Mouse (Mus musculus) layer of hippocampus, adult 9-11 months (tissue): ENCODE data around the gene Cdh23.

Experiments used
- DNase-seq: peaks from one replicate; pipeline ENCODE4 v3.0.0; 2022

Gene Cdh23

DNA sequence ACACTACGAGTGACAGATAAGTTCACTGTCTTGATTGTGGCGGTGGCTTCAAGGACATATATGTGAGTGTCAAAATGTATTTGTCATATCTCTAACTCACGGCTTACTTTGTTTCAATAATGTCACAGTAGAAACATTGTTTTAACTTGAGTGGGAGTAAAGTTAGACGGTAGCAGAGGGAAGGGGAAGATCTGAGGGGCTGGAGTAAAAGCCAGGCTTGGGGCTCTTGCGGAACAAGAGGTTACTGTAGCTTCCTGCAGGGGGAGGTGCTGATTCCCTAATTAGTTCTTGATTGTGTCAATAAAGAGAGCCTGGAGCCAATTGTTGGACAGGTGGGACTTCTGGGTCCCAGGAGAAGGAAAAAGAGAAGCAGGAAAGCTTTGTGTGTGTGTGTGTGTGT is 70.2 kb downstream of the Cdh23 start:
- DNase-seq: no peak

DNA sequence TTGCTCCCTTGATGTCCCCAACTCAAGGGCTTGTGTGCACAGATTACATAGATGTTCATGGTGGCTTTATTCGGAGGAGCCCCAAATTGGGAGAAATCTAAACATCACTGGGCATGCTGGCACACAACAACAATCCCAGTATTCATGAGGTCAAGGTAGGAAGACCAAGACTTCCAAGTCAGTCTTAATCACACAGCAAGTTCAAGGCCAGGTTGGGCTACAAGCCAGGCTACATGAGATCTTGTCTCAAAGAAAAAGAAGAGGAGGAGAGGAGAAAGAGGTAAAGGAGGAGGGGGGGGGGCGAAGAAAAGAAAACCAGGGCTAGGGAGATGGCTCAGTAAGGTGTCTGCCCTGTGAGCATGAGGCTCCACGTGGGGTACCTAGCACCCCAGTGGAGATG is 70.8 kb downstream of the Cdh23 start:
- DNase-seq: no peak

DNA sequence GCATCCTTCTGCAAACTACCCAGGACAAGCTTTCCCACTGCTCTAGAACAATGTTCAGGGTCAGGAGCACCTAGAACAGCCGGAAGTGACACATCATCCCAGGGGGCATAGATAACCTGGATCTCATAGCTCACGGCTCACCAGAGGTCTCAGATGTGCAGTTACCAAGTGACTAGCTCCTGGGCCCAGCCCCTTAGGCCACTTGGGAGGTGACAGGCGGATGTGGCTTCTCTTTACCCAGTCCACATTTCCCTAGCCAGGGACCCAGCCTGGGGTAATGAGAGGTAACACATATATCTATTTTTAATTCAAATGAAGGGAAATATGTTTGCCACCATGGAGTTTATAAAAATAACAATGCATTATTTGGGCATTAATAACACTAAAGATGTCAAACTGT is 71.3 kb downstream of the Cdh23 start:
- DNase-seq: no peak

DNA sequence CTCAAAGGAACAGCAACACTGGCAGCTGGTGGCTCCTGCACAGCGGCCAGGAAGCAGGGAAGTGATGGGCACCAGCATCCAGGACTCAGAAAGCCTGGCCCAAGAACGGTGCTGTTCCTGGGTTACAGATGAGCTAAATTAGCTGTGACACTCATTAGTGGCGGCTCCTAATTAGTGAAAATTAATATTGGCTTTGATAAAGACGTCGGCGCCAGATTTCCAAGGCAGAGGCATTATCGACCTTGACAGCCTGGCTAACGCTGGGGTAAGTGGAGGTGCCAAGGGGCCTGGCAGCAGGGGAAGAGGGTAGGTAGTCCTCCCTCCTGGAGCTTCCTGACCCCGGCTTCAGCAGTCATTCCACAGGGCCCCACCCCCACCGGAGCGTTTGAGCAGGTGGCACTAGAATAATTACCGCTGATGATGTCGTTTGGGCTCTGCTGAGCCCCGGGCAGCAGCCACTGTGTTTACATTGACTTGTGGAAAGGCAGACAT is 72.0 kb downstream of the Cdh23 start:
- DNase-seq: no peak

DNA sequence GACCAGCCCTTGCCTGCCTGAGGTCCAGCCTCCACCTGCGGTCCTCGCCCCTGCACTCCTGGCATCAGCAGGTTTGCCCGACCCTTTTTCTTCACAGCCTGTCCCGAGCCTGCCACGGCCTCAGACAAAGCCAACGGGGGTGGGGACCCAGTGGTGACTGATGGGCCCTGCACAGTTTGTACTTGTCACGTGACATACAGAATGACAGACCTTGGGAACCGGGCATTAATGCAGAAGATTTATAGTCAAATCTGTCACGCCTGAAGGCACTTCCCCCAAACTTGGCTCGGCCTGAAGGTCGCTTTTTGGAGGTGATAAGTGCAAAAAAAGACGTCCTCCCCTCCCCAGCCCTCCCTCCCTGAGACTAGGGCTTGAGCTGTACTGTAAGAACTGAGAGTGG is 73.5 kb downstream of the Cdh23 start:
- no peak for DNase-seq

DNA sequence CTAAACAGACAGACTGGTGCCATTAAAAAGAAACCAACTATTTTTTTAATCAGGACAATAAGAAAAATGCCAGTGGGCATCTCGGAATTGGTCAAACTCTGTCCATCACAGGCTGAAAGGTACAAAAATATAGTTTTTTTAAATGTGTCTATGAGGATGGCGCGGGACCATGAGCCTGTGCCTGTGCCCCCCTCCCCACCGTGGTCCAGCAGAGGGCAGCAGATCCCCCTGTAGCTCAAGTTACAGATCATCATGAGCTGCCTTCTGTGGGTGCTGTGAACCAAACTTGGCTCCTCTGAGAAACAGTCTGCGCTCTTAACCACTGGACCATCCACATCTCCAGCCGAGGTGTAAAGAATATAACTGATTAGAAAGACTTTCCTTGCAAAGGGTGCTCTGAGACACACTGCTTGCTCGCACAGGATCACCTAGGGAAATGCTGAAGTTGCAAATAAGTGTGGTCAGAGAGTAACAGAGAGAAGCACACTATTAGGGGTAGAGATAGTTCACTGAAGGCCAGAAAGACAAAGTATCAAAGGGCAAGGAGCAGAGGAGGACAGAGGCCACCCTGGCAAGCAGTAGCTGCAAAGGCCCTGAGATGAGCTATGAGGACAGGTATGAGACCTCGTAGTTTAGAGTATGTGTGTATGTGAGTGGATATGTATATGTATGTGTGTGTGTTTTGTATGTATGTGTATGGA is 74.7 kb downstream of the Cdh23 start:
- no peak for DNase-seq

DNA sequence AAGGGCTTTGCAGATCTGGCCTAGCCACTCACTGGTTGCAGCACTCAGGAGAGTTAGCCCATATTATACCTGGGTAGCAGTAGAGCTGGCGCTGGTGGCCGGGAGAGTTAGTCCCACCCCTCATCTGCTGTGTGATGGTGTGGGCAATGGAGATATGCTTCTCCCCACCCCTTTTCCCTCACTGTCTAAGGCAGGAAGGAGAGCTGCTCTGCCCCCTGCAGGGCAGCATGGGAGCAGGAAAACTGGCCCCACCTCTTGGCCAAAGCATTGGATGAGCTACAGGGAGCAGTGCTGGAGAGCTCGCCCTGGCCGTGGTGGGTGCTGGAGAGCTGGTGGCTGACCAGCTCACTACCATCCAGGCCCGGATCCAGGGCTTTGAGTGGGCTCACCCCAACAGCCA is 80.4 kb downstream of the Cdh23 start:
- DNase-seq: no peak

DNA sequence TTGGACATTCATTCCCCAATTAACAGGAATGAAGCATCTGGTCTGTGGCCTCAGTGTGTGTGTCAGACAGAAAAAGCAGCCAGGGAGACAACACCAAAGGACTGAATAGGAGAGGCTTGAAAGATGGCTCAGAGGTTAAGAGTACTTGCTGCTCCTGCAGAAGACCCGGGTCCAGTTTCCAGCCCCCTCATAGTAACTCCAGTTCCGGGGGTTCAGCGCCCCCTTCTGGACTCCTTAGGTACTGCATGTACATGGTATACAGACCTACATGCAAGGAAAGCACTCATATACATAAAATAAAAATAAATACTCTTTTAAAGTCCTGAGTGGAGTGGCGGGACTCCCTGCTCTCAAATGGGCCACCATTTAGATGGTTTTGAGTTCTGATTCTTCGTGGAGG is 83.4 kb downstream of the Cdh23 start:
- DNase-seq: no peak

DNA sequence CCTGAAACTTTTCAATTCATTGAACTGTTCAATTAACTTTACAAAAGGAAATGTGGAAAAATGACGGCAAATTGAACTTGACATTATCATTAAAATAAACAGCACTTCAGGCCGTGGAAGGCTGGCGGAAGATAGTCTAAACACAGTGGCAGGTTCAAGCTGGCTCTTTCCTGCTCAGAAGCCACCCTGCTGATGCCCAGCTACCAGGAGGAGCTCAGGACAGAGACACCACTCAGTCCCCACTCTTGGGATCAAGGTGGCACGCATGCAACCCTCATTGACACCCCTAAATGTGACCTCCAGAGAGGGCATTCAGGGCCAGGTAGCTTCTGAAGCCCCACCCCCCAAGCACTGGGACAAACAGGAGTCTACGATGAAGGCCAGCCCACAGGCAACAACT is 89.1 kb downstream of the Cdh23 start:
- DNase-seq: no peak

DNA sequence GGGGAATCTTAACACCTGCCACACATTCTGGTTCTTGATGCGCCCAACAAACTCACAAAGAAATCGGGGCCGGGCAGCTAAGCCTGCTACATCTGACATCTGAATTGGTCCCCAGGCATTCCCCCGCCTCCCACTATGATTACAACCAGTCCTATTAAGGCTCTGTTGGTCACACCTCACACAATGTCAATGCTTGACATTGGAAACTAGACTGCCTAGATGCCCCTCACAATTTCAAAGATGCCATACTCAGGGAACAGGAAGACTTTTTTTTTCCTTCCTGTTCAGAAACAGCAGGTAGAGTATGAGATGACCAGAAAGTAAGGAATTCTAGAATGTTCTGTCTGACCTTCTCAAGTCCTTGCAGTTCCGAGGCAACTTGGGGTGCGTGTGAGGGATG is 89.6 kb downstream of the Cdh23 start:
- no peak for DNase-seq

DNA sequence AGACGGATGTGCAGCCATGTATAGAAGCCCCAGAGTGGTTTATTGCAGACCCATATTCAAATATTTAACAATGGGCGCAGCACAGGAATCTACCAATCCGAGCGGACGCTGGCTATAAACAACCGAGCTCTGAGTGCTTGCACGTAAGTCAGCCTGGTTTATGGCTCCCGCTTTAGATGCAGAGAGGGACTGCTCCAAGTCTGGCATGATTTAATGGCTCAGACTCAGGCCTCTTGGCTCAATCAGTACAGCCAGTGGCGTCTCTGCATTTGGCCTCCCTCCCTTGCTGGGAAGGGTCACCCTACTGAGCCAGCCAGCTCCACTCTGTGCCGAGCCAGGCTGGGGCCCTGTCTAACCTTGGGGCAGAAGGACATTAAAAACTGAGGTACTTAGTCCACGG is 94.1 kb downstream of the Cdh23 start:
- no peak for DNase-seq

DNA sequence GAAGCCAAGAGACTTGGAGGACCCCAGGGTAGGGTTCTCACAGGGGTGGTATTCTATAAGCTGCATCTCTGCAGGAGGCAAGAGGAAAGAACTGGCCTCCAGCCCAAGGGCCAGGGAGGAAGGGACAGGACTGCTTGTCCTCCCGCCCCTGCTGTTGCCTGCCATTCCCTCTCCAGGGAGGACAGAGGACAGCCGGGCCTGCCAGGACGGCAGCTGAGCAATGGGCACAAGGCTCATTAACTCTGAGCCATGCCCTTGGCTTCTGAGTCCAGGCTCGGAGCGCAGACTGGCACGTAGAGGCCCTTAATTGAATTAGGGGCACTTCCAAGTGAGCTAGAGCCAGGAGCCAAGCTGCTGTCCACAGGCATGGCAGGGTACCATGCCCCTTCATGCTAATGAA is 101.1 kb downstream of the Cdh23 start:
- no peak for DNase-seq

DNA sequence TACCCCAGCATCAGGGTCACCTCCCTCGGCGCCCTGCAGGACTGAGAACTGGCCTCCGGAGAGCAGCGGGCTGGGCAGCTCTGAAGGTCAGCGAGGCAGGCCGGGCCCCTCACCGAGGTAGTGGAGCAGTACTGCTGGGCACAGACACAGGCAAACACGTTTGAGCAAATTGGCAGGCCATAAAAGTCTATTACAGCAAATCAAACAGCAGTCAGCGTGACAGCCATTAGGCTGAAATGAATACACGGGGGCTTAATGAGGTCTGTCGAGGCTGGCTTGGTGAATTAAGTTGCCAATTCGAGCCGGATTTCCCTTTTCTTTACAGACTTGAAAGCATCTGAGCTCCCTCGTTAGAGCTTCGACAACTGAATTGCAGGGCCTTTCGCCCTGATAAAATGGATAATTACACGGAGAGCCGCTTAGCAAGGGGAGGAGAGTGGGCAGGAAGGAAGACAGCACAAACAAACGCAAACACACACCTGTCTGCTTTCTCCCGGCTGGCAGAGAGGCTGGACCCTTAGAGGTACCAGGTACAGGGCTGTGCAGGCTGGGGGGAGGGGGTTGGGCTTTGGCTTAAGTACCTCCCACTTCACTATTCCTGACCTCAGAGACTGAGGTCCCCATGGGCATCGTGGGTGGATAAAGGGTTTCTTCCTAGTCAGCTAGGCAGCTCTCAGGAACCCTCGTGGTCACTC is 103.3 kb downstream of the Cdh23 start:
- no peak for DNase-seq

DNA sequence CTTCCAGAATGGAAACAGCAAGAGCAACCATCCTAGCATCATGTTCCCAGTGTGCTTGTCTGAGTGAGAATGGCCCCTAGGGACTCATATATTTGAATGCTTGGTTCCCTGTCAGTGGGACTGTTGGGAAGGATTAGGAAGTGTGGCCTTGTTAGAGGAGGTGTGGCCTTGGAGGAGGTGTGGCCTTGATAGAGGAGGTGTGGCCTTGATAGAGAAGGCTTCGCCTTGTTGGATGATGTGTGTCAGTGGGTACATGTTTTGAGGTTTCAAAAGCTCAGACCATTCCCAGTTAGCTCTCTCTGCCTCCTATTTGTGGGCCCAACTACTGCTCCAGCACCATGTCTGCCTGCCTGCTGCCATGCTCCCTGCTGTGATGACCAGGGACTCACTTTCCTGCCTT is 105.0 kb downstream of the Cdh23 start:
- DNase-seq: no peak

DNA sequence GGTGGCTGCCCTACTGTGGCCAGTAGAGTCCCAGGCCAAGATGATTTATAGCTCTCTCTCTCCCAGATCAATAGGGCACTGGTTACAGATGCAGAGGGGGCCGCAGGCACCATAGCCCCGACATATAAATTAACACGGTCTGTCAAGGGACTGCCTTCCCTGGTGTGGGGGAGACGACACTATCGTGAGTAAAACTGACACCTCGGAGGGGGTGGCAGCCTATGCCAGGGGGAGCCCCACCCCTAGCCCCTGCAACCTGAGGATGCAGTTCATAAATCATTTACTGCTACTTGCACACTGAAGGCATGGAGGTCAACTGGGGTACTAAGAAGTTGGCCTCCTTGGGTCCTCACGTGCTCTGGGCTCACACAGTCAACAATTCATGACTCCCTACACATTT is 106.0 kb downstream of the Cdh23 start:
- DNase-seq: no peak

DNA sequence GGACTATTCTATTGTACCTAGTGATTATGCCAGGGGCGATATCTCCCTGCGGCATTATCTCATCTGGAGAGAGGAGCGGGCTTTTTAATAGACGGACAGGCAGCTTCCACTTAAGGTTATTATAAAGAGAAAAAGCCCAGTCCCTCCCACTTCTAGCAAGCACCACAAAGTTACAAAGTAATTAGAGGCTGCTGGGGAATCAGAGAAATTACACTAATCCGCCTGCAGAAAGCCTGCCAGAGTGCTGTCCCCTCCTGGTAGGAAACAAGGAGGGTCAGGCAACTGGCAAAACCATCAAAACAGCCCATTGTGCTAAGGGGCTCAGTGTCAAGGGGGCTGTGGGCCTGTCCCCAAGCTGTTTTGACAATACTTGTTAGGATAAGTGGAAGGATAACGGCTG is 110.6 kb downstream of the Cdh23 start:
- no peak for DNase-seq

DNA sequence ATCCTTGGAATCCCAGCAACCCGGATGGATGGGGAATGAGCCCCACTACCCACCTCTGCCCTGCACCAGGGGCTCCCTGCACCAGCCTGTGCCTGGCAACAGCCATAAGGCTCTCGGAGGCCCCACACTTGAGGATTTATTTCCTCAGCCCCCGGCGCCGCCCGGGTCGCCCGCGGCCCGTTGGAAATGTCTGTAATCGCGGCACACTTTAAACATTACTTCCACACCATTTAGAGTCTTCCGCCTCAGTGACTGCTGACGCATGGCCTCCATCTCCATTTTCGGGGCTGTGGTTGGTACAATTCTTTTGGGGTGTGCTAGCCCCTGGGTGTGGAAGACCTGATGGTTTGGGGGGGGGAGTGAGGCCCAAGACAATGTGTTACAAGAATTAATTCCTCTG is 113.3 kb downstream of the Cdh23 start:
- no peak for DNase-seq

DNA sequence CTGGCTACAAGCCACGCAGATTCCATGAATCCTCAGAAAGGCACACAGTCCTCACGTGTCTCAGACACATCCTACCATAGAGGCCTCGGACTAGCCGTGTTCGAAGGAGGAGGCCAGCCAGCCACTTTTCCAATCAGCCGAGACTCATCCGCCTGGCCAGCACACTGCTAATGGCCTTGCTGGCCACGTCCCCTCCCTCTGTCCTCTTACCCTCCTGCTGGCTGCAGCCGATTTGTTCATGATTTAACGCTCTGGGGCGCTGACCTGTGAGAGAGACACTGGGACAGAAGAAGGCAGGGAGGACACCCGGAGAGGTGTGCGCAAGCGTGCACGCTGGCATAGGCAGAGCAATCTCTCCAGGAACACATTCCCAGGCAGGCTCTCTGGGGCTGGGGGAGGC is 115.6 kb downstream of the Cdh23 start:
- DNase-seq: no peak

DNA sequence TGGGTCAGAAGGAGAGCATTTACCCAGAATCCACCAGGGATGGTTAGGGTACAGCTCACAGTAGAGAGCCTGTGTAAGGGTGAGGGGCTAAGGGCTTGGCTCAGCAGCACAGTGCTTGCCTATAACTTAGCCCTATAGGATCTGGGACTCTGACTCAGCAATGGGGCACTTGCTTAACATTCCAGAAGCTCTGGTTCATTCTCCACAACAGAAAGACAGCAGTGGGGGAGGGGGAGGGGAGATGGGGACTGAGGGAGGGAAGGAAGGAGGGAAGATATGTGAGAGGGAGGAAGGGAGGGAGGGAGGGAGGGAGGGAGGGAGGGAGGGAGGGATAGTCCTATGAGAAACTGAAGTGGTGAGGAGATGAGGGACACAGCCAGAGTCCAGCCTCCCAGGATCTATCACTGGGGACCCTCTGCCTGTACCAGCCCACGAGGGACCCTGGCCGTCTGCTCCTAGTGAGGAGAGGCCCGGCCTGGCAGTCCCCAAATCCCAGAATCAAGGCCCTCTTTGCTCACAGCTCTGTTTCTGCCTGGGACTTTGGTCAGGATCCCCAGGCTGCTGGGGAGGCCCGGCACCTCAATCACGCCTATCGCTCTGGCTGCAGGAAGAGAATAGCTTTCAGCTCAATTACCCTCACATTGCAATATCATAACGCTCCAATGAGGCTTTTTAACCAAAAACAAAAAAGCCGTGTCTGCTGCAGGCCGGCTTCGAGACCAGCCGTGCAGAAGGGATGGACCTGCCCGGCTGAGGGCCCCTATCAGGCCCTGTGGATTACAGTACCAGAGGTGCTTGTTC is 117.4 kb downstream of the Cdh23 start:
- no peak for DNase-seq

DNA sequence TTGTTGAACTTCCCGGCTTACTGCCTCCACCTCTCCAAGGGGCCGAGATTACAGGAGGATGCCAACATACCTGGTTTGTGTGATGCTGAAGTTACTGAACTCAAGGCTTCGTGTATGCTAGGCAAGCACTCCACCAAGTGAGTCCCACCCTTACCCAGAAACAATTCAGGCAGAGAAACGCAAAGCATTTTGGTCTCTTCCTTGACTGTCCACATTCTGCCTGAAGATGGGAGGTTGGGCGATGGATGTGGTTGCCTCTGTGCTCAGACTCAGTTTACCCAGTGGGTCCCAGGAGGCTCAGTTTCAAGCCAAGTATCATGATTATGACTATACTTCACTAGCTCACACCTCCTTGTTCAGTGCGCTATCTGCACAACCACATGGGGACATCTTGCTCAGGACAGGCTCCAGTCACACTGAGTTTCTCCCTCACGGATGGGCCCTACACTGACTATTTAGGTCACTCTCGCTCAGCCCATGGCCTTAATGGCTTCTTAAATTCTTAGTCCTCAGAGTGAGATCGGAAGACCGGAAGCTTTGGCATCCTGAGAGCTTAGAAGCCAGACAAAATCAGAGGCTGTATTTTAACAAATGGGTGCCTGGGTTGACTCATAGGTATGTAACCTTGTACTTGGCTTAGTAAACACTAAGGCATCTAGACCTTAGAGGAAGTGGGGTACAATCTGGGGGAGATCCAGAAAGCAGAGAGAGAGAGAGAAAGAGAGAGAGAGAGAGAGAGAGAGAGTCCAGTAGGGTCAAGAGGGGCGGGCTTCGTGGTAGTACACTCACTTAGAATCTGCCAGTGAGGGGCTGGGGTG is 118.2 kb downstream of the Cdh23 start:
- no peak for DNase-seq

DNA sequence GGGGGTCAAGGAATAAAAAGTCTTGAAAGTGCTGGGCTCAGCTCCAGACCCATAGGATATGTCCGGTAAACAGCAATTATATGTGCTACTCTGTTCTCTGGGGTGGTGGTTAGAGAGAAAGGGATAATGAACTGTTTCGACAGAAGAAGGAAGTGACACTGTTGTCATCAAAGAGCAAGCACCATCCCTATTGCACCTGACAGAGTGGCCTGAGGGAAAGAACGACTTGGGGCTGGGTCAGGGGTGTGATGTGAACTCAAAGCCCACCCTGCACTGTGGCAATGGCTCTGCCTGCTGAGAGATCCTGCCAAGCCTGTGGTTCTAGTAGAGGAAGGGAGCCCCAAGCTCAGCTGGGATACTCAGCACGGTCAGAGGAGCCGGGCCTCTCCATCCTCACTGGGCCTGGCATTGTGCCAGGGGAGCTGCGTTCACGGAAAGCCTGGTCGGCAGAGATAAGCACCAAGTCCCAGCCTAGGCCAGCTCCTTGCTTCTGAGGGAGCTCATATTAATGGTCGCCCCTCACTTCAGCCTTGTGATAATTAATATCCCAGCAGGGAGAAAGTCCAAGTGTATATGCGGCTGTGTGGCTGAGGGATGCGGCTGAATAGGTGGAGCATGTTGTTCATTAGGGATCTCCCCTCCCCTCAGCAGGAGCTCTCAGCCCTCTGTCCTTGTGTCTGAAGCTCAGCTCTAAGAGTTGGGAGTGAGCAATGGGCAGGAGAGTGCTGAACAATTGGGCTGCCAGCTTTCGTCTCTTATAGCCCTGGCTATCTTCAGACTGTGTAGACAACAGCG is 119.0 kb downstream of the Cdh23 start:
- no peak for DNase-seq

DNA sequence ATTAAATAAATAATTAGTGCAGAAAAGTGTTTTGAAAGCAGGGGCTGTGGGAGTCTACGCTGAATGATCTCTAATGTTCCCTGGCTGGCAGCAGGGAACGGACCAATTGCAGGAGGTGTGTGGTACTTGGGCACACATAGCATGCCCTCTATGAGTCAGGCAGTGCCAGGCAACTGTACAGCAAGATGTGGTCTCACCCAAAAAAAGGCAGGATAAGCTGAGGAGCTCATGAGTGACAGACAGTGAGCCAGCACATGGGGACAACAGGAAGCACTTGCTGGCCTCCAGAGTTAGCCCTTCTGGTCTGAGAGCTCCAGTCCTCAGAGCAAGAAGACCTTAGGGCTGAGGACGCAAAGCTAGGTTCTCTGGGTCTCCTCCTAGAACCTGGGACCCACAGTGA is 121.4 kb downstream of the Cdh23 start:
- no peak for DNase-seq
